Mouse (Mus musculus): ENCODE data around the gene Kcnk2.
"Not testable (repeated sequence)": the region's sequence is repeated elsewhere in the genome, so short reads cannot be mapped to it uniquely, and the experiment has no call there.

Gene Kcnk2

GRCm38 (mm10) chr1:189342416-189343104 lies 59.5 kb downstream of the Kcnk2 start:
- peak; percentile 7 for DNase-seq

GRCm38 (mm10) chr1:189341381-189341917 lies 60.6 kb downstream of the Kcnk2 start:
- DNase-seq, result no peak

GRCm38 (mm10) chr1:189315896-189316295 lies 86.2 kb downstream of the Kcnk2 start:
- DNase-seq, result no peak

- no peak for DNase-seq
Observed at GRCm38 (mm10) chr1:189314495-189314894, 87.6 kb downstream of the Kcnk2 start.

- DNase-seq, result no peak
Observed at GRCm38 (mm10) chr1:189313750-189314149, 88.3 kb downstream of the Kcnk2 start.

- DNase-seq, result no peak
Observed at GRCm38 (mm10) chr1:189310145-189310544, 91.9 kb downstream of the Kcnk2 start.

- no peak for DNase-seq
Observed at GRCm38 (mm10) chr1:189304988-189305522, 97.0 kb downstream of the Kcnk2 start.

GRCm38 (mm10) chr1:189303001-189303400 lies 99.1 kb downstream of the Kcnk2 start:
- no peak for DNase-seq

- no peak for DNase-seq
Observed at GRCm38 (mm10) chr1:189293679-189294406, 108.2 kb downstream of the Kcnk2 start.

- no peak for DNase-seq
Observed at GRCm38 (mm10) chr1:189290885-189291284, 111.2 kb downstream of the Kcnk2 start.

GRCm38 (mm10) chr1:189288948-189289347 lies 113.1 kb downstream of the Kcnk2 start:
- DNase-seq, result no peak

- no peak for DNase-seq
Observed at GRCm38 (mm10) chr1:189272281-189272680, 129.8 kb downstream of the Kcnk2 start.

GRCm38 (mm10) chr1:189253631-189254030 lies 148.4 kb downstream of the Kcnk2 start:
- DNase-seq, result no peak

- no peak for DNase-seq
Observed at GRCm38 (mm10) chr1:189253207-189253606, 148.9 kb downstream of the Kcnk2 start.

- not testable (repeated sequence) for DNase-seq
Observed at GRCm38 (mm10) chr1:189243206-189243605, 158.9 kb downstream of the Kcnk2 start.

GRCm38 (mm10) chr1:189235261-189235660 lies 166.8 kb downstream of the Kcnk2 start:
- no peak for DNase-seq

- DNase-seq, result no peak
Observed at GRCm38 (mm10) chr1:189232829-189233228, 169.2 kb downstream of the Kcnk2 start.

GRCm38 (mm10) chr1:189228222-189229084 lies 173.6 kb downstream of the Kcnk2 start:
- DNase-seq, result no peak

- DNase-seq, result no peak
Observed at GRCm38 (mm10) chr1:189227479-189227878, 174.6 kb downstream of the Kcnk2 start.

GRCm38 (mm10) chr1:189219051-189219450 lies 183.0 kb downstream of the Kcnk2 start:
- no peak for DNase-seq

- DNase-seq, result peak; percentile 73
Observed at GRCm38 (mm10) chr1:189217751-189218564, 184.1 kb downstream of the Kcnk2 start.

- DNase-seq, result no peak
Observed at GRCm38 (mm10) chr1:189215131-189215530, 186.9 kb downstream of the Kcnk2 start.

Data from cerebellum, adult 9-11 months (tissue).